Comparison of ENCODE assay signal across 8 mouse cellular contexts in genomic region chr10:89443623-89444151, GRCm38 (mm10). TPM values are rescaled to one million over a fixed set of nuclear protein-coding genes. Genes with fewer than 3 reads are reported as not detected.
DNase-seq lines count a peak whose midpoint lies in the region; TF ChIP-seq lines count a peak whose summit lies in the region.

TSS of gene Gas2l3 (minus strand) at chr10:89443967.

- 0 out of 2 replicates have a peak, but pooled peaks have one; percentile 28 for TF ChIP-seq POLR2A in cortical plate, adult 2 months (IDR thresholded peaks at IDR 0.05; ENCODE audit: extremely low read depth, insufficient read depth, low read length)

- H3K4me3 ChIP-seq in cortical plate, adult 2 months (ENCODE audit: insufficient read depth, low read length), result peak within 1 kb of the TSS; percentile 89
- H3K4me3 ChIP-seq in left cerebral cortex, adult 2 months, result peak within 1 kb of the TSS; percentile 54
- H3K4me3 ChIP-seq in macrophage (ENCODE audit: inconsistent target), result peak within 1 kb of the TSS; percentile 97

- under 1% methylated on average over 39 of the region's 39 CpGs for WGBS in macrophage (ENCODE audit: missing documents)

- DNase-seq in adipocyte (ENCODE audit: low spot score), result peak; percentile 67
- peak; percentile 47 to 65 for DNase-seq in gastrocnemius, adult 8-10 months (ENCODE audit: low spot score in 2 of 2)
- peak; percentile 69 for DNase-seq in hindlimb bud, embryonic 11.5 days (ENCODE audit: extremely low spot score, low read depth, low spot score)
- DNase-seq in left cerebral cortex, adult 2 months (ENCODE audit: extremely low spot score in 1 of 2, low spot score in 2 of 2), result peak; percentile 81 to 82
- peak; percentile 50 for DNase-seq in retina, postnatal 7 days (ENCODE audit: low read depth, low spot score)
- DNase-seq in urinary bladder, adult 18-20 months (ENCODE audit: low spot score in 2 of 2), result peak; percentile 68 to 77

- intact Hi-C loops in left cerebral cortex, adult 2 months (cut with DNase I), result no loop called here

- peaks cover 40% of the 10 kb centered on the region for H3K79me2 ChIP-seq in macrophage (ENCODE audit: inconsistent target)

- H3K36me3 ChIP-seq in macrophage (ENCODE audit: inconsistent target), result peaks cover 22% of the 10 kb centered on the region; the same call in 1 of the 2 replicates

- no peak within 1 kb of the TSS for H3K27ac ChIP-seq in cortical plate, adult 2 months (ENCODE audit: insufficient read depth, low read length)
- no peak within 1 kb of the TSS; the same call in 1 of the 2 replicates for H3K27ac ChIP-seq in left cerebral cortex, adult 2 months
- peak within 1 kb of the TSS; percentile 100 for H3K27ac ChIP-seq in macrophage

- no peak for TF ChIP-seq CTCF in cortical plate, adult 2 months (IDR thresholded peaks at IDR 0.05; ENCODE audit: extremely low read depth, insufficient read depth, low read length)
- TF ChIP-seq CTCF in left cerebral cortex, adult 2 months (IDR thresholded peaks at IDR 0.05), result no peak; the same call in 1 of the 2 replicates

- H3K4me1 ChIP-seq in cortical plate, adult 2 months (ENCODE audit: control insufficient read depth, insufficient read depth, low read length), result no peaks in the 10 kb centered on the region

RNA-seq across cellular contexts. Expression of gene Gas2l3, which starts in this region (rescaled TPM):
- 0.78 and 0.88 TPM in 2 replicates for polyA plus RNA-seq in cortical plate, adult 2 months (2012; rRNA removed)
- total RNA-seq in gastrocnemius, adult 8-10 months (2022), result 1 to 10 TPM in 2 of 4 experiments, under 1 TPM in 2; 0.53 to 1.6 (median 1.1) TPM
- total RNA-seq in left cerebral cortex, adult 2 months (2021), result 1 to 10 TPM; 3.8 to 3.9 TPM
- total RNA-seq in macrophage (2018; cell fraction: chromatin; rRNA removed), result 100 to 1,000 TPM in 16 of 26 experiments, 10 to 100 TPM in 10; 57.6 to 249 (median 107) TPM
- 10 to 100 TPM; 17.8 to 68.4 (median 28.2) TPM for total RNA-seq in macrophage (2018; cell fraction: cytosol; rRNA removed)
- 100 to 1,000 TPM in 10 of 26 experiments, 10 to 100 TPM in 16; 33.0 to 169 (median 75.3) TPM for total RNA-seq in macrophage (2018; cell fraction: nucleus; rRNA removed)
- polyA plus RNA-seq in macrophage (2018), result 20.4 to 29.3 TPM (median 24.3 TPM) in 3 replicates

Comparison
In these comparisons a context has a peak if more than half of its experiments do, and no peak if none do; other contexts are left out.
1. RNA of gene Gas2l3 (polyA plus RNA-seq): 20.4 to 29.3 TPM in macrophage; 0.78 to 0.88 TPM in cortical plate, adult 2 months; every median in the first group is over 10 times any median in the second.
2. Peak in every context shown above with its lines, with median percentiles within 50 percentile points of each other: DNase-seq and H3K4me3 ChIP-seq.